Mouse (Mus musculus): Measurements from ENCODE around the gene Rcan2.

Rcan2 gene

GRCm38 (mm10) chr17:44020707-44021220 is 219.6 kb downstream of the Rcan2 start:
- DNase-seq (ENCODE audit: low spot score in 2 of 2) = no peak

- no peak for DNase-seq (ENCODE audit: low spot score in 2 of 2)
Measured at GRCm38 (mm10) chr17:44023842-44024241, 222.7 kb downstream of the Rcan2 start.

GRCm38 (mm10) chr17:44025011-44025410 is 223.9 kb downstream of the Rcan2 start:
- no peak for DNase-seq (ENCODE audit: low spot score in 2 of 2)

GRCm38 (mm10) chr17:44025935-44026334 is 224.8 kb downstream of the Rcan2 start:
- no peak for DNase-seq (ENCODE audit: low spot score in 2 of 2)

GRCm38 (mm10) chr17:44026378-44026777 is 225.2 kb downstream of the Rcan2 start:
- DNase-seq (ENCODE audit: low spot score in 2 of 2) = peak in 1 of 2 experiments; percentile 15

- DNase-seq (ENCODE audit: low spot score in 2 of 2) = no peak
Measured at GRCm38 (mm10) chr17:44026786-44027185, 225.6 kb downstream of the Rcan2 start.

- no peak for DNase-seq (ENCODE audit: low spot score in 2 of 2)
Measured at GRCm38 (mm10) chr17:44027311-44027710, 226.2 kb downstream of the Rcan2 start.

GRCm38 (mm10) chr17:44029616-44030015 is 228.5 kb downstream of the Rcan2 start:
- DNase-seq (ENCODE audit: low spot score in 2 of 2) = no peak

GRCm38 (mm10) chr17:44030776-44031587 is 229.8 kb downstream of the Rcan2 start:
- peak; percentile 26 to 35 for DNase-seq (ENCODE audit: low spot score in 2 of 2)

- DNase-seq (ENCODE audit: low spot score in 2 of 2) = no peak
Measured at GRCm38 (mm10) chr17:44035005-44035404, 233.9 kb downstream of the Rcan2 start.

GRCm38 (mm10) chr17:44038656-44039055 is 237.5 kb downstream of the Rcan2 start:
- peak in 1 of 2 experiments; percentile 9 for DNase-seq (ENCODE audit: low spot score in 2 of 2)

GRCm38 (mm10) chr17:44040449-44040848 is 239.3 kb downstream of the Rcan2 start:
- no peak for DNase-seq (ENCODE audit: low spot score in 2 of 2)

- no peak for DNase-seq (ENCODE audit: low spot score in 2 of 2)
Measured at GRCm38 (mm10) chr17:44042301-44042700, 241.2 kb downstream of the Rcan2 start.

GRCm38 (mm10) chr17:44042861-44043260 is 241.7 kb downstream of the Rcan2 start:
- no peak for DNase-seq (ENCODE audit: low spot score in 2 of 2)

- no peak for DNase-seq (ENCODE audit: low spot score in 2 of 2)
Measured at GRCm38 (mm10) chr17:44053427-44053826, 252.3 kb downstream of the Rcan2 start.

GRCm38 (mm10) chr17:44057123-44057522 is 256.0 kb downstream of the Rcan2 start:
- DNase-seq (ENCODE audit: low spot score in 2 of 2) = no peak

- DNase-seq (ENCODE audit: low spot score in 2 of 2) = no peak
Measured at GRCm38 (mm10) chr17:44058145-44058544, 257.0 kb downstream of the Rcan2 start.

- DNase-seq (ENCODE audit: low spot score in 2 of 2) = no peak
Measured at GRCm38 (mm10) chr17:44060781-44061180, 259.6 kb downstream of the Rcan2 start.

- DNase-seq (ENCODE audit: low spot score in 2 of 2) = no peak
Measured at GRCm38 (mm10) chr17:44061289-44061890, 260.2 kb downstream of the Rcan2 start.

GRCm38 (mm10) chr17:44068876-44069275 is 267.7 kb downstream of the Rcan2 start:
- DNase-seq (ENCODE audit: low spot score in 2 of 2) = no peak

GRCm38 (mm10) chr17:44071680-44072079 is 270.5 kb downstream of the Rcan2 start:
- no peak for DNase-seq (ENCODE audit: low spot score in 2 of 2)

- no peak for DNase-seq (ENCODE audit: low spot score in 2 of 2)
Measured at GRCm38 (mm10) chr17:44075601-44076000, 274.4 kb downstream of the Rcan2 start.
